Mouse (Mus musculus) erythroblast, embryonic 14.5 days (primary cell): ENCODE measurements around the gene Sumo1. TPM values are rescaled to one million over a fixed set of nuclear protein-coding genes. Genes with fewer than 3 reads are reported as not detected.

ENCODE experiments used
- H3K27me3 ChIP-seq: 2 replicates; pipeline ENCODE4 v1.6.1; 2012; ENCODE audit warnings: inconsistent platforms; ENCODE audit not compliant: control insufficient read depth
- H3K36me3 ChIP-seq: 2 replicates; pipeline ENCODE4 v1.6.1; 2012; ENCODE audit warnings: mild to moderate bottlenecking, inconsistent platforms; ENCODE audit not compliant: control insufficient read depth
- H3K4me1 ChIP-seq: 2 replicates; pipeline ENCODE4 v1.6.1; 2012; ENCODE audit warnings: inconsistent platforms; ENCODE audit not compliant: control insufficient read depth
- H3K4me3 ChIP-seq: replicated peaks from 2 replicates; pipeline ENCODE3; 2012; ENCODE audit warnings: moderate library complexity, mild to moderate bottlenecking, inconsistent platforms
- H3K9me3 ChIP-seq: 2 replicates; pipeline ENCODE4 v1.6.1; 2012; ENCODE audit warnings: low read length, inconsistent platforms, mixed read lengths; ENCODE audit not compliant: control insufficient read depth
- GATA1 ChIP-seq: IDR thresholded peaks from 2 replicates; pipeline ENCODE4 v1.6.1; 2012; ENCODE audit warnings: low read length, inconsistent platforms, mixed read lengths
- TAL1 ChIP-seq: IDR thresholded peaks from 3 replicates; pipeline ENCODE4 v1.6.1; 2012; ENCODE audit warnings: low read length, inconsistent platforms, mixed read lengths
- polyA plus RNA-seq: library from polyadenylated mRNA; stranded (reverse); fragments of >175 nt; gene quantifications from 2 replicates; pipeline ENCODE4 v1.2.3, GENCODE M21; 2012

The Sumo1 gene
- polyA plus RNA-seq, 1 experiment = 12.2 TPM

GRCm38 (mm10) chr1:59607071-59607470 is 63.6 kb downstream of the Sumo1 start:
- H3K4me1 ChIP-seq = no peaks in the 10 kb centered on the region; the same call in 1 of the 2 replicates
- TF ChIP-seq GATA1 = no peak
- no peak for TF ChIP-seq TAL1
- no peak overlapping the region for H3K4me3 ChIP-seq
- H3K36me3 ChIP-seq = no peaks in the 10 kb centered on the region
- no peaks in the 10 kb centered on the region for H3K9me3 ChIP-seq
- H3K27me3 ChIP-seq = no peaks in the 10 kb centered on the region

DNA sequence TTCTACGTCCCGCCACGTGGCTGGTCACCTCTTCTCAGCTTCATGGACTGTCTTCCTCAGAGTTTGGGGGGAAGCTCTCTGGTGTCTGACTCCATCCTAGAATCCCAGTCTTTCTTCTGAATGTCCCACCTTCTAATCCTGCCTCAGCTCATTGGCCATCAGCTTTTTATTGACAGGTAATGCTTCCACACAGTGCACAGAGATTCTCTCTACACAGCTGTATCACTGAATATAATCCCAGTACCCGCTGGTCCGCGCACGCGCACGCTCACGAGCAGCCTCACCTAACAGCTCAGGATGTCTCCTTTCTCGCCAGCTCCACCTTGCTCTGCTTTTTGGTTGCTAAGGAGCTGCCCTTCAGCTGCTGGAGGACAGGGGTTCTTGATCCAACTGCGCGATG is 64.2 kb downstream of the Sumo1 start:
- H3K4me1 ChIP-seq = no peaks in the 10 kb centered on the region; the same call in 1 of the 2 replicates
- TF ChIP-seq GATA1 = no peak
- TF ChIP-seq TAL1 = no peak
- H3K9me3 ChIP-seq = no peaks in the 10 kb centered on the region
- H3K27me3 ChIP-seq = no peaks in the 10 kb centered on the region
- H3K36me3 ChIP-seq = no peaks in the 10 kb centered on the region
- H3K4me3 ChIP-seq = no peak overlapping the region

DNA sequence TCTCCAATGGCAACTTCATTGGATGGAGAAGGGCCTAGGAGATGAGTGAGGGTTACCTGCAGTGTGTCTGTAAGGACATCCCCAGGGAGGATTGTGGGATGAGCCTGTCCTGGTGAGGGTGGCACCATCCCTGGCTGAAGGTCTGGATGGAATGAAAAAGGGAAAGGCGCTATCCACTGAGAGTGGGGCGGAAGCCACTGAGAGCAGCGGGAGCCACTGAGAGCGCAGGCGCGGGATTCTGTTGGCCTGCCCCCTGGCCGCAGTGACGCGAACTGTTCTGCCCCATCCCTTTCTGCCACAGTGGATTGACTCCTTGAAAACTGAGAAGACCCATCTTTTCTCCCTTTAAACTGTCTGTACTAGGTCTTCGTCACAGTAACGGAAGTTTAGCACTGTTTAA is 66.7 kb downstream of the Sumo1 start:
- TF ChIP-seq GATA1 (no peak), TAL1 (no peak)
- Histone ChIP-seq H3K9me3 (no peaks in the 10 kb centered on the region), H3K27me3 (no peaks in the 10 kb centered on the region), H3K36me3 (no peaks in the 10 kb centered on the region), H3K4me3 (no peak overlapping the region), H3K4me1 (no peaks in the 10 kb centered on the region; the same call in 1 of the 2 replicates)

DNA sequence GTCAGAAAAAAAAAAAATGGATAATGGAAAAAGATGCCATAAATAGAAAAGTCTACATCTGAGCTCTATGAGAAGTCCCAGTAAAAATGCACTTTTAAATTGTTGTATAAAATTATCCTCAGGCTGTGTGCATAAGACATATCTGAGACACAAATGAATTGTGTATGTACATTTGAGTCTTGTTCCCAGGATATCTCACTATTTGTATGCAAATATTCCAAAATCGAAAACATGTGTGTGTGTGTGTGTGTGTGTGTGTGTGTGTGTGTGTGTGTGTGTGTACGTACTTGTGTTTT is 67.3 kb downstream of the Sumo1 start:
- Histone ChIP-seq H3K4me1 (no peaks in the 10 kb centered on the region; the same call in 1 of the 2 replicates), H3K9me3 (no peaks in the 10 kb centered on the region), H3K27me3 (no peaks in the 10 kb centered on the region), H3K36me3 (no peaks in the 10 kb centered on the region), H3K4me3 (no peak overlapping the region)
- TF ChIP-seq GATA1 (no peak), TAL1 (no peak)

DNA sequence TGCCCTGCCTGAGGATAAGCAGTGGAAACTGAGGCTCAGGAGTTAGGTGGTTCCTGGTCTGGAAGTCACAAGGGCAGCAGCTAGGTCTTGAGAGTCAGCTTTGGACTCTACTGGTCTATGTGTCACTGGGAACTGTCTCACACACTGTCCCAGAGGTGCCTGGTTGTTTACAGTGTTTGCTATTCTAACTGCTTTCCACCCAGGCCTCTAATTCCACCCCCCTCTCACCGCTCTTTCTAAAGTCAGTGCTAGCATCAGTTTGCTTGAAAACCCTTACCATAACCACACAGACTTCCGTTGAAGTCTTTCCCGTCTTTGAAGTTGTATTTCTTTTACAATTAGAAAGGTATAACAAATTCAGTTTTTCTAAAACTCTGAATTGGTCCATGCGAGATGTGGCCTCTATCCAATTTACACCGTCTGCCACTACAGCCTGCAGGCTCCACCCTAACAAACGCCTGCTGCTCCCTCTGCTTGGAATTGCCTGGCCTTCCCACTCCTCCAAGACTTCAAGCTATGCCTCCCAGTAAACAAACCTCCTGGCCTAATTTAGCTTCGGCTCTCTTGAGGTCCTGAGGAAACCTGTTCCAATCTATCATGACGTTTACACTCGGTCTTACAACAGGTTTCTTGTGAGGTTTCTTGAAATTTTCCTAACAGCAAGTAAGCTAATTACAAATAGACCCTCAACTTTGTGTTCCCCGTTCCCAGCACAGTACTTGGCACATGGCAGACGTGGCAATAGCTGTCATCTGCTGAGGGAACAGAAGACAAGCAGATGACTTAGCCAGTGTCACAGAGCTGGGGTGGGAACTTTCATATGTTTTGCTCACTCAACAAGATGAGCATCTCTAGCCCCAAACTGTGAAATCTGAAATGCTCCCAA is 67.9 kb downstream of the Sumo1 start:
- H3K4me1 ChIP-seq = no peaks in the 10 kb centered on the region; the same call in 1 of the 2 replicates
- TF ChIP-seq GATA1 = no peak
- no peak for TF ChIP-seq TAL1
- H3K4me3 ChIP-seq = no peak overlapping the region
- no peaks in the 10 kb centered on the region for H3K27me3 ChIP-seq
- H3K9me3 ChIP-seq = no peaks in the 10 kb centered on the region
- H3K36me3 ChIP-seq = no peaks in the 10 kb centered on the region

GRCm38 (mm10) chr1:59595609-59596008 is 75.0 kb downstream of the Sumo1 start:
- Histone ChIP-seq H3K4me3 (no peak overlapping the region), H3K9me3 (no peaks in the 10 kb centered on the region), H3K4me1 (peaks cover 8% of the 10 kb centered on the region), H3K27me3 (peaks cover 26% of the 10 kb centered on the region), H3K36me3 (no peaks in the 10 kb centered on the region)
- no peak for TF ChIP-seq TAL1
- TF ChIP-seq GATA1 = no peak

GRCm38 (mm10) chr1:59594586-59595266 is 75.9 kb downstream of the Sumo1 start:
- Histone ChIP-seq H3K27me3 (peaks cover 26% of the 10 kb centered on the region), H3K4me3 (no peak overlapping the region), H3K36me3 (no peaks in the 10 kb centered on the region), H3K4me1 (peaks cover 8% of the 10 kb centered on the region), H3K9me3 (no peaks in the 10 kb centered on the region)
- TF ChIP-seq GATA1 = no peak
- TF ChIP-seq TAL1 = no peak

GRCm38 (mm10) chr1:59593622-59594035 is 77.0 kb downstream of the Sumo1 start:
- Histone ChIP-seq H3K27me3 (peaks cover 26% of the 10 kb centered on the region), H3K9me3 (no peaks in the 10 kb centered on the region), H3K4me3 (no peak overlapping the region), H3K4me1 (peaks cover 8% of the 10 kb centered on the region), H3K36me3 (no peaks in the 10 kb centered on the region)
- TF ChIP-seq TAL1 (no peak), GATA1 (no peak)

DNA sequence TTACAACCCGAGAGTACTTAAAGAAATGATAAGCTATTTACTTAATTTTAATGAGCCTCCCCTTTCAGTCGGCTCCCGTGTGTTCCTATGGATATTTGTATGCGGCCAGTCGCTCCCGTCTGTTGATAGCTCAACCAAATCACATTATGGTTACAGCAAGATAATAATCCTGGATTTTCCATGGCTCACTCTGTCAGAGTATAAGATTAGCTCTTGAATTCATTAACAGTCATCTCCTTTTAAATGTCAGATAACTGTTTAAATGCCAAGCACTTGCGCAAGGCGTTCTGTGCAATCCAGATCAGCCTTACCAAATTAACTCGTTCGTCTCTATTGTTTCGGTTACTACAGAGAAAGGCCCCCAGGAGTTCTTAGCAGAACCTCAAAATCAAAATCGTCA is 77.8 kb downstream of the Sumo1 start:
- no peak for TF ChIP-seq GATA1
- H3K36me3 ChIP-seq = no peaks in the 10 kb centered on the region
- H3K27me3 ChIP-seq = peaks cover 26% of the 10 kb centered on the region
- H3K4me3 ChIP-seq = no peak overlapping the region
- H3K4me1 ChIP-seq = peaks cover 8% of the 10 kb centered on the region
- H3K9me3 ChIP-seq = no peaks in the 10 kb centered on the region
